Mouse (Mus musculus) midbrain, postnatal 0 days (tissue): ENCODE measurements around the gene Tm6sf1. TPM values are rescaled to one million over a fixed set of nuclear protein-coding genes. Genes with fewer than 3 reads are reported as not detected.

Experiments used
- ATAC-seq: fragments of 200-750 bp; cut with Nextera tagmentation; 2 replicates; pipeline ENCODE4 v1.8.0; 2017; ENCODE audit warnings: moderate number of reproducible peaks, mild to moderate bottlenecking, moderate TSS enrichment, moderate library complexity; ENCODE audit not compliant: low FRiP score
- DNase-seq: peaks from one replicate; pipeline ENCODE4 v3.0.0-alpha.2; 2015; ENCODE audit warnings: low spot score
- H3K27ac ChIP-seq: fragments of 300-500 bp; sonication (generic); 2 replicates; pipeline ENCODE4 v1.5.1; 2014; ENCODE audit warnings: low read depth, mild to moderate bottlenecking, low read length, mixed read lengths
- H3K27me3 ChIP-seq: fragments of 300-500 bp; sonication (generic); 2 replicates; pipeline ENCODE4 v1.6.1; 2014; ENCODE audit warnings: low read length, control low read depth, mixed read lengths; ENCODE audit not compliant: insufficient read depth
- H3K36me3 ChIP-seq: fragments of 300-500 bp; sonication (generic); 2 replicates; pipeline ENCODE4 v1.6.1; 2014; ENCODE audit warnings: low read length, control low read depth, mixed read lengths; ENCODE audit not compliant: insufficient read depth
- H3K4me1 ChIP-seq: fragments of 300-500 bp; sonication (generic); 2 replicates; pipeline ENCODE4 v1.6.1; 2014; ENCODE audit warnings: mild to moderate bottlenecking, control low read depth, antibody characterized with exemption, low read length, mixed read lengths; ENCODE audit not compliant: insufficient read depth
- H3K4me2 ChIP-seq: fragments of 300-500 bp; sonication (generic); 2 replicates; pipeline ENCODE4 v1.6.1; 2014; ENCODE audit warnings: low read depth, mild to moderate bottlenecking, low read length, mixed read lengths; ENCODE audit not compliant: poor library complexity, severe bottlenecking
- H3K4me3 ChIP-seq: fragments of 300-500 bp; sonication (generic); 2 replicates; pipeline ENCODE4 v1.5.1; 2014; ENCODE audit warnings: low read depth, mild to moderate bottlenecking, low read length, moderate library complexity
- H3K9ac ChIP-seq: fragments of 300-500 bp; sonication (generic); replicated peaks from 2 replicates; pipeline ENCODE4 v1.6.1; 2014; ENCODE audit warnings: mild to moderate bottlenecking, low read length, moderate library complexity, mixed read lengths; ENCODE audit not compliant: poor library complexity, severe bottlenecking
- H3K9me3 ChIP-seq: fragments of 300-500 bp; sonication (generic); 2 replicates; pipeline ENCODE4 v1.6.1; 2016; ENCODE audit warnings: low read length, control low read depth
- CTCF ChIP-seq: IDR thresholded peaks from 2 replicates; pipeline ENCODE4 v1.5.1; 2016; ENCODE audit warnings: antibody characterized with exemption, mild to moderate bottlenecking
- WGBS: fragments of 180-500 bp; shearing (Covaris S2); extraction: QIAGEN DNeasy Blood & Tissue Kit; methylation state at CpG from one replicate; pipeline ENCODE4 v1.1.7; 2014; 5-methylcytosine and 5-hydroxymethylcytosine counted together
- polyA plus RNA-seq: library from polyadenylated mRNA; unstranded; fragments of >200 nt; fragmentation: Nextera tagmentation; extraction: Ambion mirVana; gene quantifications from 2 replicates; pipeline ENCODE4 v1.2.1, GENCODE M21; 2015
- total RNA-seq: library from RNA; depleted of rRNA; stranded (reverse); fragments of >200 nt; gene quantifications from 2 replicates; pipeline ENCODE4 v1.2.3, GENCODE M21; 2014

Gene Tm6sf1
- total and polyA plus RNA-seq, 2 experiments from 2014 or later = 9.8 to 15.2 TPM

DNA sequence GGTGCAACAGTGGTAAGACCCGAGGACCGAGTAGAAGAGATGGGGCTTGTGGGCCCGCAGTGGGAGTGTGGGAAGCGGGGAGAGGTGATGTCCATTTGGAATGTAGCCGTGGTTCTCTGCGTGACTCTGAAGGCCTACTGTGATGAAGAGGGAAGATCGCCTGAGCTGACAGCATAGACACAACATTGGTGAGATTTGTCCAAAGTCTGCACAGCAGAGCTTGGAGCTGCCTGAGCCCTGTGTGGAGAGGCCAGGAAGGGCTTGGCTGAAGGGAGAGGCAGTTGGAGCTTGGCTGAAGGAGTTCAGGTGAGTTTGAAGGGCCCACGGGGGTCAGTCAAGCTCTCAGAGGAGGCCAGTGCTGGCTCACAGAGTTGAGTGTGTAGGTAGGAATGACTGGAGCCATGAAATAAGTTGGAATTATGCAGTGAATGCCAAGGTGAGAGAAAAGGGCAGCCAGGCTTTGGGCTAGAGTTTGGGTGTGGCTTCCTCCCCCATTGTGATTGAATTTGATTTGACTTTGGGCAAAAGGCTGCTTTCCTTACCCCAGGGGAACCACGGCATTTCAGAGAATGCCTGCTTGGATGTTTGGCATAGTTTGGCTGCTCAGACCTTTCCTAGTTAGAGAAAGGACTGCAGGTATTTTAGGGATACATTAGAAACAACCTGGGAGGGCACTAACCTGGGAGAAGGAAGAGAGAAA, 8.6 kb downstream of the Tm6sf1 start:
- Histone ChIP-seq H3K27ac (no peak overlapping the region), H3K4me3 (no peak overlapping the region), H3K4me2 (no peak overlapping the region), H3K4me1 (no peaks in the 10 kb centered on the region), H3K9me3 (no peaks in the 10 kb centered on the region), H3K27me3 (no peaks in the 10 kb centered on the region), H3K9ac (no peak overlapping the region), H3K36me3 (no peaks in the 10 kb centered on the region)
- ATAC-seq = no peak
- DNase-seq = no peak
- 92% methylated on average over 9 of the region's 9 CpGs for WGBS
- no peak for TF ChIP-seq CTCF

DNA sequence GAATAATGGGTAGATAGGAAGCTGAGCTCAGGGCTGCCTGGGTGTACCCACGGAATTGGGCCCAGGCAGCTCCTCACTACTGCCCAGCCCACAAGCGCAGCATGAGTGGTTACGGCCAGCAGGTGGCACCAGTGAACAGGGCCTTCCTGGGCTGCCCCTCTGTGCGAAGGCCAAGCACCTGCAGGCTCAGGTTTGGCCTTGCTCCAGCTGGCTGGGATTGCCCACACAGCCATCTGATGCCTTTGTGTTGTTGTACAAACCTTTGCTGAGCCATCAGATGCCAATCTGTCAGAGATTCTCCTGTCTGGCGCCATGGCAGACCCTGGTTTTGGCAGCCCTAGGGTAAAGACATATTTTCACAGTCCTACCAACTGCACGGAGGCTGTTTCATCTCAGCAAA, 9.4 kb downstream of the Tm6sf1 start:
- TF ChIP-seq CTCF = peak; percentile 83
- Histone ChIP-seq H3K27me3 (no peaks in the 10 kb centered on the region), H3K4me1 (no peaks in the 10 kb centered on the region), H3K36me3 (no peaks in the 10 kb centered on the region), H3K4me3 (no peak overlapping the region), H3K9ac (no peak overlapping the region), H3K4me2 (no peak overlapping the region), H3K27ac (no peak overlapping the region), H3K9me3 (no peaks in the 10 kb centered on the region)
- 24% methylated on average over 6 of the region's 6 CpGs for WGBS
- ATAC-seq (peak; percentile 56), DNase-seq (peak; percentile 90)

DNA sequence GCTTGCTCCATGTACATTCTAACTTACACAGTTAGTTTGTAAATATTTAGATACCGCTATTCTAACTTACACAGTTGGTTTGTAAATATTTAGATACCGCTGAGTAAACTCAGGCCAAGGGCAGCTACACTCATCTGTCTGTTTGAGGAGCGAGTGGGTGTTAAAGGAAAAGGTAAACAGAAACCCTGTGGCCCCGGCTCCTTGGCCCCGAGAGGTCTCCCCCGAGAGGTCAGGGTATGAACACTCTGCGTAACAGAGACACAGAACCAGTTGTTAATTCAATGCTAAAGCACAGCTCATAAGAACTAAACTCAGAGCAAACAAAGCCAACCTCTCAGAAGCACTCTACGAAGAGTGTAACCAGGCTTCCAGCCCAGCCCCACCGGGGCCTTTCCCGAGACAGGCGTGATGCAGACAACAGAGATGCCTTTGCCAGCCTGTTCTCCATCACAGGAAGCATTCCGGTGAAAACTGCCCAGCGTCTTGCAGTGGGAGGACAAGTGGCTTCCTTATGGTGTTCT, 13.8 kb downstream of the Tm6sf1 start:
- DNase-seq (no peak), ATAC-seq (no peak)
- H3K4me3 ChIP-seq = no peak overlapping the region
- WGBS = 90% methylated on average over 13 of the region's 13 CpGs
- H3K4me2 ChIP-seq = no peak overlapping the region
- H3K9ac ChIP-seq = no peak overlapping the region
- no peaks in the 10 kb centered on the region for H3K4me1 ChIP-seq
- no peak for TF ChIP-seq CTCF
- no peaks in the 10 kb centered on the region for H3K9me3 ChIP-seq
- H3K36me3 ChIP-seq = no peaks in the 10 kb centered on the region
- H3K27ac ChIP-seq = no peak overlapping the region
- no peaks in the 10 kb centered on the region for H3K27me3 ChIP-seq

DNA sequence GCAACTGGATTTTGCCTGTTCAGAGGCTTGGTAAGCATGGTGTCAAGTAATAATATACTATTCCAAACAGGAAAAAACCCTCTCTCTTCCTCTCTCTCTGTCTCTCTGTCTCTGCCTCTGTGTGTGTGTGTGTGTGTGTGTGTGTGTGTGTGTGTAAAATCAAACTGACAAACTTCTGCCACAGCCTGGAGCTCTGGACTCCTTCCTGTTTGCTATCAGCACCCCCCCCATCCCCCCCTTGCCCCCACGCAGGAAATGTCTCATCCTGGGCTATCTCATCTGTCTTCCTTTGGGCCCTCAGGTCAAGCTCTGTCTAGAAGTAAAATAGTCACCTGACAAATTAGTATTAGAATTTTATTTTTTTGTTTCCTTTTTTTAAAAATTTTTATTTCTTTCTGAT, 15.0 kb downstream of the Tm6sf1 start:
- Histone ChIP-seq H3K27ac (no peak overlapping the region), H3K4me3 (no peak overlapping the region), H3K9ac (no peak overlapping the region), H3K4me1 (no peaks in the 10 kb centered on the region), H3K27me3 (no peaks in the 10 kb centered on the region), H3K4me2 (no peak overlapping the region), H3K36me3 (no peaks in the 10 kb centered on the region; the same call in 1 of the 2 replicates), H3K9me3 (no peaks in the 10 kb centered on the region)
- ATAC-seq (no peak), DNase-seq (no peak)
- no peak for TF ChIP-seq CTCF
- WGBS = 65% methylated on average over 1 of the region's 1 CpGs

DNA sequence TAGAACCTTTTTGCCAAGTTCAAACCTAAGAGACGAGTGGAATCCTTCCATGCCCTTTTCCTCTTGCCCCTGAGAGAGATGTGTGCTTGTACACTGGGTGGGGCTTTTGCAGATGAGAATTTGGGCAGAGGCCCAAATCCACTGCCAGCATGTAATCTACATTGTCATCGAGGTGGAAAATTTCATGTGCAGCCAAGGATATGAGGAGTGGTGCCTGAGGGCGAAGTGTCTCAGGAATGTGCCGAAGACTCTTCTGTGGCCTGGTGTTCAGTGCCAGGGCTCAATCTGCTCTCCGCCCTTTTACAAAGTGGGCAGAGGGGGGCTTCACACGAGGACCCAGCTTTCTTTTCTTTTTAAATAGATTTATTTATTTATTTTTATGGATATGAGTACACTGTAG, 15.8 kb downstream of the Tm6sf1 start:
- Histone ChIP-seq H3K4me1 (no peaks in the 10 kb centered on the region), H3K4me2 (no peak overlapping the region), H3K36me3 (no peaks in the 10 kb centered on the region; the same call in 1 of the 2 replicates), H3K9ac (no peak overlapping the region), H3K27ac (no peak overlapping the region), H3K27me3 (no peaks in the 10 kb centered on the region), H3K9me3 (no peaks in the 10 kb centered on the region), H3K4me3 (no peak overlapping the region)
- 71% methylated on average over 6 of the region's 6 CpGs for WGBS
- no peak for TF ChIP-seq CTCF
- ATAC-seq (no peak), DNase-seq (peak; percentile 66)

DNA sequence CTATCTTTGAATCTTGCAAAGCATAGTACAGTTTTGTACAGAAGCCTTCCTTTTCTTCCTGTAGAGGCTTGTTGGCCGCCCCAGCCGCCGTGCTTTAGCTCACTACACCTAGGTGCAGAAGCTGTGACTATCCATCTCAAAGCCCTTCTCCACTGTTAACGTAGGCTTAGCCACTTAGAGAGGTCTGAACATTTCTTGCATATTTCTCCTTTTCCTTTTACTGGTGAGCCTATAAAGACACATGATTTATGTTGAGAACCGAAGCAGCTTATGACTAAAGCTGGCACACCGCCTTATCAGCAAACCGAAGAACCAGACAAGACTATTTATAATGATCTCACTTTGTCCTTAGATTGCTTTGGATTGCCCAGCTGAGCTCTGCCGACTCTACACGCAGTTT, 16.6 kb downstream of the Tm6sf1 start:
- peak; percentile 27 for DNase-seq
- H3K9ac ChIP-seq = no peak overlapping the region
- H3K4me3 ChIP-seq = no peak overlapping the region
- no peak overlapping the region for H3K27ac ChIP-seq
- H3K36me3 ChIP-seq = no peaks in the 10 kb centered on the region; the same call in 1 of the 2 replicates
- H3K4me1 ChIP-seq = no peaks in the 10 kb centered on the region
- WGBS = 70% methylated on average over 9 of the region's 9 CpGs
- H3K27me3 ChIP-seq = no peaks in the 10 kb centered on the region
- H3K4me2 ChIP-seq = no peak overlapping the region
- ATAC-seq = no peak
- no peak for TF ChIP-seq CTCF
- no peaks in the 10 kb centered on the region for H3K9me3 ChIP-seq
